Mouse (Mus musculus): Measurements from ENCODE around the gene Araf. TPM values are rescaled to one million over a fixed set of nuclear protein-coding genes. Genes with fewer than 3 reads are reported as not detected.
A peak's percentile ranks its signal among the peaks of the same experiment; 100 is the strongest.

Gene Araf
- polyA plus RNA-seq, 1 experiment from 2014 or later: 102 TPM

- Histone ChIP-seq H3K9ac (no peak overlapping the region), H3K4me2 (no peak overlapping the region), H3K27ac (no peak overlapping the region), H3K4me1 (peaks cover 9% of the 10 kb centered on the region; the same call in 1 of the 2 replicates), H3K36me3 (0 out of 2 replicates have a peak, but pooled peaks cover 6% of the 10 kb centered on the region), H3K27me3 (no peaks in the 10 kb centered on the region), H3K4me3 (no peak overlapping the region), H3K9me3 (no peaks in the 10 kb centered on the region)
- 48% methylated on average over 5 of the region's 5 CpGs for WGBS
- peak; percentile 23; the same call in 1 of the 2 replicates for ATAC-seq (ENCODE audit: borderline replicate concordance, extremely low read depth, low FRiP score, low TSS enrichment)
Measured at GRCm38 (mm10) chrX:20861453-20862104, 64.0 kb downstream of the Araf start.

DNA sequence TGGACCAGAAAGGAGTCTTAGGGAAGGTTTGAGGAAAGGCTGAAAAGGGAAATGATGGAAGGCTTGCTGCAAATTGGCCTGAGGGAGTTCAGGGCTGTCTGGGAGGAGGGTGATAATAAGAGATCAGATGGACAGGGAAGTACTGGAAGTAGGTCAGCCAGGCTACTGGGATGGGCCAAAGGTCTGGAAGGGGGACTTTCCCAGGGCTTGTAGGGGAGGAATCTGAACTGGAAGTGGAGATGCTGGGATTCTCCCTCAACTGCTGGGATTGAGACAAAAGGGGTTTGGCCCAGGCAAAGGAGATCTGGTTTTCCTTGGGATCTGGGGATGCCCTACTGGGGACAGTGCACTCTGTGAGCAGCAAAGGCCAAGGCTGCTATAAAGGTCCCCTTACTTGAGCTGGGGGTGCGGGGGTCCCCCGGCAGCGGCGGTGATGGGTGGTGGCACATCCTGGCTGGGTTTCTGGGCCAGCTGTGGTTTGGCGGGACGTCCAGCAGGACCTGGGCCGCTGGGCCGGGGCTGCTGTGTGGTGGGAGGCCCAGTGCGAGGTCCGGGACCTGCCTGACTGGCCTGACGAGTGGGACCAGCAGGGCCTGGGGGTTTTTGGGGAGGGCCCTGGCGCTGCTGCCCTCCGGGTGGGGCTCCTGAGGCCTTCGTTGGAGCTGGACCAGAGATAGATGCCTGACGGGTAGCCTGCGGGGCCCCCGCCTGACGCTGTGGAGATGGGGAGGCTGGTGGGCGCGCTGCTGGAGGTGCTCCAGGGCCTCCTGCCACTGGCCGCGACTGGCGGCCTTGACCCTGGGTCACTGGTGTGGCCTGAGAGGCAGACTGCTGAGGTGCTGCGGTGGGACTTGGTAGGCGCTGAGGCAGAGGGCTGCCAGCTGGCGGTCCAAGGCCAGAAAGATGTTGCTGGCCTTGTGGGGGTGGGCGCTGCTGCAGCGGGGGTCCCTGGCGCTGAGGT, 64.8 kb downstream of the Araf start:
- Histone ChIP-seq H3K36me3 (0 out of 2 replicates have a peak, but pooled peaks cover 3% of the 10 kb centered on the region), H3K9ac (no peak overlapping the region), H3K27me3 (no peaks in the 10 kb centered on the region), H3K4me1 (peaks cover 9% of the 10 kb centered on the region; the same call in 1 of the 2 replicates), H3K27ac (no peak overlapping the region), H3K4me3 (no peak overlapping the region), H3K4me2 (peak overlapping the region; percentile 29), H3K9me3 (no peaks in the 10 kb centered on the region)
- 27% methylated on average over 29 of the region's 29 CpGs for WGBS
- ATAC-seq (ENCODE audit: borderline replicate concordance, extremely low read depth, low FRiP score, low TSS enrichment): peak; percentile 58

DNA sequence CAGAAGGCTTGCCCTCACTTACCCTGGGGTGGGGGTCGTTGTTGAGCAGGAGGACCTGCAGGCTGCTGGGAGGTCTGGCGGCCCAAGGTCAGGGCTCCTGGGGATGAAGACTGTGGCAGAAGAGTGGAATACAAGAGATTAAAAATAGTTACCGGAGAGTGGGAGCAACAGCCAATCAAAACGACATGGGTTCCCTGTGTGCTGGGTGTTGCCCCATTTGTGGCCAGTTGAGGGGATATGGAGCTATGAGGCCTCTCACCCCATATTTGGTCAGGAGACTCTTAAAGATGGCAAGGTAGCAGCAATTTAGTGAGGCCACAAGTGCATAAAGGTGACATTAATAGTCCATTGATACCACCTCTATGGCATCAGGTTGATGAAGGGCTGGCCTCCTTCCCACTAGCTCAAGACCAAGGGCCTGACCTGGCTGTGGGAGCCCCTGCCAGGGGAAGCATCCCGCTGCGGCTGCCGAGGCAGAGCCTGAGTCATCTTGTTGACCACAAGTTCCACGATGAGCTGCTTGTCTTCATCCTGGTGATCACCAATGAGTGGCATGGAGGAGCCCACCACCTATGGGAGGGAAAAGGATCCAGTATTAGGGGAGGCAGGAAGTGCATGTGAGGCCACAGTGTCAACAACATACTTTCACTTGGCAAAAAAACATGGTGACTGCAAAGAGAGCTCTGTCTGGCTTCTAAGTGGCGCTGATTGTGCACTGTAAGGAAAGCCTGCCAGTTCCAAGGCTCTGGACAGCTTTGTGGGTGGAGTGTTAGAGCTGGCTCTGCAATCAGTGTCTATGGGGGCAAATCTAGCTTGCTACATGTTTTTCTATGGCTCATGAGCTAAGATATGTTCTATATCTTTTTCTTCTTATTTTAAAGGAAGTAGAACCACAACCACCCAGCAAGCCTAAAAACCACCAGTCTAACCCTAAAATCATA, 65.8 kb downstream of the Araf start:
- Histone ChIP-seq H3K36me3 (no peaks in the 10 kb centered on the region), H3K9me3 (no peaks in the 10 kb centered on the region), H3K4me3 (no peak overlapping the region), H3K27me3 (no peaks in the 10 kb centered on the region), H3K9ac (no peak overlapping the region), H3K4me2 (no peak overlapping the region), H3K27ac (no peak overlapping the region), H3K4me1 (peaks cover 9% of the 10 kb centered on the region; the same call in 1 of the 2 replicates)
- no peak for ATAC-seq (ENCODE audit: borderline replicate concordance, extremely low read depth, low FRiP score, low TSS enrichment)
- WGBS: 78% methylated on average over 9 of the region's 9 CpGs

GRCm38 (mm10) chrX:20868091-20868490, 70.5 kb downstream of the Araf start:
- no peak overlapping the region for H3K27ac ChIP-seq
- no peak for ATAC-seq (ENCODE audit: borderline replicate concordance, extremely low read depth, low FRiP score, low TSS enrichment)
- 31% methylated on average over 4 of the region's 4 CpGs for WGBS

GRCm38 (mm10) chrX:20869203-20869602, 71.6 kb downstream of the Araf start:
- H3K27me3 ChIP-seq: no peaks in the 10 kb centered on the region
- WGBS: 93% methylated on average over 1 of the region's 1 CpGs
- no peak overlapping the region for H3K9ac ChIP-seq
- H3K27ac ChIP-seq: no peak overlapping the region
- no peak; the same call in 1 of the 2 replicates for ATAC-seq (ENCODE audit: borderline replicate concordance, extremely low read depth, low FRiP score, low TSS enrichment)
- no peak overlapping the region for H3K4me2 ChIP-seq
- H3K4me3 ChIP-seq: no peak overlapping the region
- H3K4me1 ChIP-seq: no peaks in the 10 kb centered on the region
- no peaks in the 10 kb centered on the region for H3K9me3 ChIP-seq
- H3K36me3 ChIP-seq: no peaks in the 10 kb centered on the region

More at GRCm38 (mm10) chrX:20868091-20868490, 70.5 kb downstream of the Araf start:
- Histone ChIP-seq H3K4me2 (no peak overlapping the region), H3K4me1 (peaks cover under 1% of the 10 kb centered on the region; the same call in 1 of the 2 replicates), H3K36me3 (no peaks in the 10 kb centered on the region), H3K27me3 (no peaks in the 10 kb centered on the region), H3K9ac (no peak overlapping the region), H3K4me3 (no peak overlapping the region), H3K9me3 (no peaks in the 10 kb centered on the region)

DNA sequence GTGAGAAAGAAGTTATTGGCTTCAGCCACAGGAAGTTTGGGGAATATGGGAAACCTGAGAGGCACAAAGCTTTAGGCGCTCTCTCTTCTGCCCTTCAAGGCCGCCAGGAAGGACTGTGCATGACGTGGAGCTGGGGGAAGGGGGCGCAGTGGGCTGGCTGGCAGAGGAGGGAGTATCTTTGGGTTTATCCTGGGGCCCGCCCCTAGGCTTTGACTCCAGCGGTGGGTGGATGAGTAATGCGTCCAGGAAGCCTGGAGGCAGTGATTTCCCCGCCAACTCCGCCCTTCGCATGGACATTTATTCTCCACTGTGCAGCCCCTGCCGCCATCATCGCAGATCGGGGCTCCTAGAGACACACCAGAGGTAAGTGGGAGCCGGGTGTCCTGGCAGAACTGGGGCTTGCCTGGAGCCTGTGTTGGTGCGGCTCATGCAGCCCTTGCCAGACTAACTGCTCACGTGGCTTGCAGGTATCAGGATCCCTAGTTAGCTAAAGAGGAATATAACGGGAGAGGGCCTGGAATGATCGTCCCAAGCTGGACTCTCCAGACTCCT, 72.4 kb downstream of the Araf start, which contains the start of gene Timp1:
TSS of gene Timp1 (plus strand) at position 205 of the 552 bp plus-strand sequence.
- ATAC-seq (ENCODE audit: borderline replicate concordance, extremely low read depth, low FRiP score, low TSS enrichment): peak; percentile 94
- Histone ChIP-seq H3K27me3 (no peaks in the 10 kb centered on the region), H3K4me1 (no peaks in the 10 kb centered on the region), H3K9me3 (no peaks in the 10 kb centered on the region), H3K9ac (peak within 1 kb of the TSS; percentile 36), H3K4me3 (peak within 1 kb of the TSS; percentile 41), H3K36me3 (no peaks in the 10 kb centered on the region), H3K27ac (no peak within 1 kb of the TSS), H3K4me2 (peak within 1 kb of the TSS; percentile 56)
- 16% methylated on average over 18 of the region's 18 CpGs for WGBS

GRCm38 (mm10) chrX:20872928-20873500, 75.4 kb downstream of the Araf start:
- no peaks in the 10 kb centered on the region for H3K9me3 ChIP-seq
- no peak overlapping the region for H3K4me2 ChIP-seq
- WGBS: 36% methylated on average over 11 of the region's 11 CpGs
- H3K27me3 ChIP-seq: no peaks in the 10 kb centered on the region
- no peak overlapping the region for H3K4me3 ChIP-seq
- H3K9ac ChIP-seq: no peak overlapping the region
- no peaks in the 10 kb centered on the region for H3K4me1 ChIP-seq
- H3K27ac ChIP-seq: no peak overlapping the region
- no peaks in the 10 kb centered on the region for H3K36me3 ChIP-seq
- no peak for ATAC-seq (ENCODE audit: borderline replicate concordance, extremely low read depth, low FRiP score, low TSS enrichment)

- Histone ChIP-seq H3K27me3 (no peaks in the 10 kb centered on the region), H3K4me3 (no peak overlapping the region), H3K9ac (no peak overlapping the region), H3K9me3 (no peaks in the 10 kb centered on the region), H3K36me3 (no peaks in the 10 kb centered on the region), H3K27ac (no peak overlapping the region), H3K4me2 (no peak overlapping the region), H3K4me1 (no peaks in the 10 kb centered on the region)
- ATAC-seq (ENCODE audit: borderline replicate concordance, extremely low read depth, low FRiP score, low TSS enrichment): no peak
- 67% methylated on average over 3 of the region's 3 CpGs for WGBS
Measured at GRCm38 (mm10) chrX:20875241-20875640, 77.6 kb downstream of the Araf start.

DNA sequence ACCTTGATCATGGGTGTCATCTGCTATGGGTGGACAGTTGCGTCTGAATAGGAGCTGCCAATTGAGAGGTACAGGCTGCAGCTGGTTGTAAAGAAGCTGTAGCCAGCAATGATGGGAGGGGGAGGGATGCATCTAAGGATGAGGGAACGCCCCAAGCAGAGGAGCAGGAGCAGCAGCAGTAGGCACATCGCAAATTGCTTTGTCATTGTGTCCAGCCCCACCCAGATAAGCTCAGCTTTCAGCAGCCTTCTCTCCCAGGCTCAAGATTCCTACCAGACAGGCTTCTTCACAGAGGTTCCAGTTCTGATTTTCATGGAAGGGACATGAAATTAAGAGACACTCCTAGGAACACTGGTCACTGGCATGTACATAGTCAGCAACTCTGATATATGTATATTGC, 112.5 kb downstream of the Araf start:
- WGBS: 35% methylated on average over 3 of the region's 3 CpGs
- no peaks in the 10 kb centered on the region for H3K9me3 ChIP-seq
- H3K36me3 ChIP-seq: no peaks in the 10 kb centered on the region
- H3K4me3 ChIP-seq: no peak overlapping the region
- no peak overlapping the region for H3K27ac ChIP-seq
- no peaks in the 10 kb centered on the region for H3K4me1 ChIP-seq
- no peaks in the 10 kb centered on the region for H3K27me3 ChIP-seq
- H3K4me2 ChIP-seq: no peak overlapping the region
- ATAC-seq (ENCODE audit: borderline replicate concordance, extremely low read depth, low FRiP score, low TSS enrichment): no peak
- H3K9ac ChIP-seq: no peak overlapping the region

Data from lung, embryonic 15.5 days (tissue).